Mouse (Mus musculus): Measurements from ENCODE around the gene Adgrl4. TPM values are rescaled to one million over a fixed set of nuclear protein-coding genes. Genes with fewer than 3 reads are reported as not detected.

Adgrl4 gene
- 0.05 and 0.27 TPM in 2 replicates for polyA plus RNA-seq (2012; ENCODE audit: low replicate concordance)

DNA sequence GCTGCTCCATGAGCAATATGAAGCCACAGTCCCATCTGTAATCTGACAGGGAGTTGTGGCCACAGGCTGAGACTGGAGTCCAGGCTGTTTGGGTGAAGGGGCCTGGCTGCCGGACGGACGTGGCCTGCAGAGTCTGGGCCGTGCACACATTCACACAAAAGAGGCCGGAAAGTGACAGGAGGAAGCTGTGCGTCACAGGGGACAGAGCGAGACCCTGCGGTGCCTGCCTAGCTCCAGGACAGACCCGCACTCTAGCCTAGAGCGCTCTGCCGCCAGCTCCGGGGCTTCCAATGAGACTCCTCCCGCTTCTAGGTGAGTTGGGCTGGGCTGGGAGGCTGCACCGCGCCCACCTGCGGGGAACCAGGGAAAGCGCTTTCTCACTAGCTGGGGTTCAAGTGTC is at the start of gene Adgrl4:
Gene Adgrl4, plus strand, starts transcription at position 195 of the 400 bp plus-strand sequence.

All from hematopoietic multipotent progenitor cell, adult 10-12 weeks (in vitro differentiated cells).